Mouse (Mus musculus) telencephalon, adult 2 months (tissue): ENCODE measurements around the gene Slc51b.

ENCODE experiments used
- DNase-seq: peaks from one replicate; pipeline ENCODE4 v3.0.0-alpha.2; 2011; ENCODE audit warnings: low read depth, low spot score

Gene Slc51b

GRCm38 (mm10) chr9:65372449-65372848 is 50.3 kb downstream of the Slc51b start:
- DNase-seq = no peak

GRCm38 (mm10) chr9:65371756-65372155 is 51.0 kb downstream of the Slc51b start:
- DNase-seq = no peak

GRCm38 (mm10) chr9:65365721-65366120 is 57.0 kb downstream of the Slc51b start:
- no peak for DNase-seq

- no peak for DNase-seq
Measured at GRCm38 (mm10) chr9:65363684-65364083, 59.1 kb downstream of the Slc51b start.
